Mouse (Mus musculus): ENCODE measurements around the gene Gpr87. TPM values are rescaled to one million over a fixed set of nuclear protein-coding genes. Genes with fewer than 3 reads are reported as not detected.

The Gpr87 gene
- total and polyA plus RNA-seq, 3 experiments = 0.33 TPM; not detected in 2

- no peaks in the 10 kb centered on the region for H3K9me3 ChIP-seq (replicated peaks)
- H3K36me3 ChIP-seq (replicated peaks) = no peaks in the 10 kb centered on the region
- DNase-seq (ENCODE audit: low spot score) (no peak), ATAC-seq (ENCODE audit: extremely low read depth, insufficient number of reproducible peaks, low FRiP score, poor library complexity, severe bottlenecking) (no peak)
- TF ChIP-seq GATA1 (IDR thresholded peaks at IDR 0.05; ENCODE audit: borderline replicate concordance, low read length) (no peak), POLR2AphosphoS5 (IDR thresholded peaks at IDR 0.05; ENCODE audit: insufficient replicate concordance, low read depth, low read length) (no peak)
- no peaks in the 10 kb centered on the region for H3K27me3 ChIP-seq (ENCODE audit: insufficient read depth, low read length)
- no peaks in the 10 kb centered on the region for H3K4me1 ChIP-seq (ENCODE audit: insufficient read depth, low read depth, low read length)
- no peak overlapping the region for H3K4me3 ChIP-seq (ENCODE audit: low read depth, low read length)
Observed at GRCm38 (mm10) chr3:59182129-59182528, 12.8 kb downstream of the Gpr87 start.

DNA sequence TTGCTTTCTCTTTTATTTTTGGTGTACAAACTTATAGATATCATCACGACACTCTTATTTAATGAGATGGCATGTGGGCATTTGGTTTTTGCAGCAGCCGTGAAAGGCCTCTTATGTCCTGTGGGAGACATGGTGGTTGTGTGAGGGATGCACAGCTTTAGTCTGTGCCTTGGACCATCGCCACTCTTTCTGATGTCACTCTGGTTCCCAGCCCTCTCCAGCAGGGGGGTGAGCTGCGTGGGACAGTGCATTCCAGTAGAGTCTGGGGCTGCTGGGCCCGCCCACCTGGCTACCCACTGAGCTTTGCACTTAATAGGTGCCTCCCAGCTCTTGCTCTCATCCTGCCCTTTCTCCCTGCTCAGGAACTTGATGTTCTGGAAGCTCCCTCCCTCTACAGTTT lies 13.8 kb downstream of the Gpr87 start:
- H3K36me3 ChIP-seq (replicated peaks) = no peaks in the 10 kb centered on the region
- H3K4me1 ChIP-seq (ENCODE audit: insufficient read depth, low read depth, low read length) = no peaks in the 10 kb centered on the region
- TF ChIP-seq CTCF (IDR thresholded peaks at IDR 0.05; ENCODE audit: low read depth, low read length) (no peak), POLR2AphosphoS5 (IDR thresholded peaks at IDR 0.05; ENCODE audit: insufficient replicate concordance, low read depth, low read length) (no peak), GATA2 (IDR thresholded peaks at IDR 0.05; ENCODE audit: borderline replicate concordance, low read depth, low read length) (no peak), TAL1 (conservative IDR thresholded peaks at IDR 0.05; ENCODE audit: low read depth, low read length) (no peak), GATA1 (IDR thresholded peaks at IDR 0.05; ENCODE audit: borderline replicate concordance, low read length) (no peak)
- ATAC-seq (ENCODE audit: extremely low read depth, insufficient number of reproducible peaks, low FRiP score, poor library complexity, severe bottlenecking) (no peak), DNase-seq (ENCODE audit: low spot score) (no peak)
- H3K4me3 ChIP-seq (ENCODE audit: low read depth, low read length) = no peak overlapping the region
- H3K27me3 ChIP-seq (ENCODE audit: insufficient read depth, low read length) = no peaks in the 10 kb centered on the region
- H3K9me3 ChIP-seq (replicated peaks) = no peaks in the 10 kb centered on the region

GRCm38 (mm10) chr3:59176871-59177270 lies 18.0 kb downstream of the Gpr87 start:
- DNase-seq (ENCODE audit: low spot score) = no peak
- H3K4me1 ChIP-seq (ENCODE audit: insufficient read depth, low read depth, low read length) = no peaks in the 10 kb centered on the region
- H3K9me3 ChIP-seq (replicated peaks) = no peaks in the 10 kb centered on the region
- no peaks in the 10 kb centered on the region for H3K27me3 ChIP-seq (ENCODE audit: insufficient read depth, low read length)
- no peak overlapping the region for H3K4me3 ChIP-seq (ENCODE audit: low read depth, low read length)
- H3K36me3 ChIP-seq (replicated peaks) = no peaks in the 10 kb centered on the region
- no peak for ATAC-seq (ENCODE audit: extremely low read depth, insufficient number of reproducible peaks, low FRiP score, poor library complexity, severe bottlenecking)
- no peak for TF ChIP-seq TAL1 (conservative IDR thresholded peaks at IDR 0.05; ENCODE audit: low read depth, low read length)
- no peak for TF ChIP-seq GATA2 (IDR thresholded peaks at IDR 0.05; ENCODE audit: borderline replicate concordance, low read depth, low read length)
- no peak for TF ChIP-seq GATA1 (IDR thresholded peaks at IDR 0.05; ENCODE audit: borderline replicate concordance, low read length)
- TF ChIP-seq CTCF (IDR thresholded peaks at IDR 0.05; ENCODE audit: low read depth, low read length) = no peak
- TF ChIP-seq POLR2AphosphoS5 (IDR thresholded peaks at IDR 0.05; ENCODE audit: insufficient replicate concordance, low read depth, low read length) = no peak

DNA sequence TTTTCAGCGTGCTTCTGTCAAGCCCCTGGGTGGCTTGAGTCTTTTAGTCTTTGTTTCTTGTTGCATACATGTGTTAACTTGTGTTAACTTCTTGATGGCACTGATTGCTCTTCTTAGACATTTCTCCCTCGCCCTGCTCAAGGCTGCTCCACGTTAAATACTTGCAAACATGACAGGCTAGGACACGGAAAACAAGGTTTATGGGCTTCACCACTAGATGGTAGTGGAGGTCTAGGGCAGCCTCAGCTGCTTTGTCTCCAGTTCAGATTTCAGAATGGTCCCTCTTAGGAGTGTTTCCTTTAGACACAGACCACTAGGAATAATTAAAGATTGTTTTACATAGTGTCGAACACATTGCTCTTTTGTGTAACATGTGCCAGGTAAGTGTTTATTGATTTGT lies 19.7 kb downstream of the Gpr87 start:
- TF ChIP-seq GATA2 (IDR thresholded peaks at IDR 0.05; ENCODE audit: borderline replicate concordance, low read depth, low read length) = no peak
- TF ChIP-seq GATA1 (IDR thresholded peaks at IDR 0.05; ENCODE audit: borderline replicate concordance, low read length) = no peak
- TF ChIP-seq TAL1 (conservative IDR thresholded peaks at IDR 0.05; ENCODE audit: low read depth, low read length) = no peak
- no peak for TF ChIP-seq CTCF (IDR thresholded peaks at IDR 0.05; ENCODE audit: low read depth, low read length)
- TF ChIP-seq POLR2AphosphoS5 (IDR thresholded peaks at IDR 0.05; ENCODE audit: insufficient replicate concordance, low read depth, low read length) = no peak
- Histone ChIP-seq H3K27me3 (ENCODE audit: insufficient read depth, low read length) (no peaks in the 10 kb centered on the region), H3K9me3 (replicated peaks) (no peaks in the 10 kb centered on the region), H3K4me3 (ENCODE audit: low read depth, low read length) (no peak overlapping the region), H3K4me1 (ENCODE audit: insufficient read depth, low read depth, low read length) (no peaks in the 10 kb centered on the region), H3K36me3 (replicated peaks) (no peaks in the 10 kb centered on the region)
- no peak for ATAC-seq (ENCODE audit: extremely low read depth, insufficient number of reproducible peaks, low FRiP score, poor library complexity, severe bottlenecking)
- DNase-seq (ENCODE audit: low spot score) = no peak

DNA sequence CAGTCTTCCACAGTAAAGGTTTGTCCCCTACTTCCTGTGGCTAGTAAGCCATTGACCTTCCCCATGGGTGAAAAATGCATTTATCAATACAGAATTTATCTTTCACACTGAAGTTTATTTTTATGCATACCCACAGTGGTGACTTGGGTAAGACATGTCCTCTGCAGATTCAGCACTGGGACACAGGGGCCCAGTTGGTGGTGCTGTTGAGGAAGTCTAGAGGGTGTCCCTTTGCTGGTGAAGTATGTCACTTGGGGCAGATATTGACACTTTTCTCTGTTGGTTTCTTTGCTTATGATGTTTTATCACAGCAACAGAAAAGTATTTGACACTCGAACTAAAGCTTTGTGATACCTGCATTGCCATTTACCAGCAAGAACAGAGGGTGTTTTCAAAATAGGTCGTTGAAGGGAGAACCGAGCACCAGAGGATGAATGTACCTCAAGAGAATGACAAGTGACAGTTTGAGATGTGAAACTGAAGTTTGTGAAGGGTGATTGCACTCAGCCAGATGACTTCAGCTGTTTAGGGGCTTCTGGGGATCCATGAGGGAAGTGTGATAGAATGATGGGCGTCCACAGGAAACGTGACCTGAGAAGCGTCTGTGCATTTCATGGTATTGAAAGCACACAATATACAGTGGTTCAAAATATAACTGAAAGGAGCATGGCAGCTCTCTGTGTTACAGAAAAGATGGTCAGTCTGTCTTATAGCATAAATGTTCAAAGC lies 20.3 kb downstream of the Gpr87 start:
- ATAC-seq (ENCODE audit: extremely low read depth, insufficient number of reproducible peaks, low FRiP score, poor library complexity, severe bottlenecking) (no peak), DNase-seq (ENCODE audit: low spot score) (no peak)
- Histone ChIP-seq H3K9me3 (replicated peaks) (no peaks in the 10 kb centered on the region), H3K27me3 (ENCODE audit: insufficient read depth, low read length) (no peaks in the 10 kb centered on the region), H3K36me3 (replicated peaks) (no peaks in the 10 kb centered on the region), H3K4me1 (ENCODE audit: insufficient read depth, low read depth, low read length) (no peaks in the 10 kb centered on the region), H3K4me3 (ENCODE audit: low read depth, low read length) (no peak overlapping the region)
- TF ChIP-seq CTCF (IDR thresholded peaks at IDR 0.05; ENCODE audit: low read depth, low read length) = no peak
- TF ChIP-seq GATA2 (IDR thresholded peaks at IDR 0.05; ENCODE audit: borderline replicate concordance, low read depth, low read length) = no peak

GRCm38 (mm10) chr3:59169921-59170627 lies 24.8 kb downstream of the Gpr87 start:
- DNase-seq (ENCODE audit: low spot score) (no peak), ATAC-seq (ENCODE audit: extremely low read depth, insufficient number of reproducible peaks, low FRiP score, poor library complexity, severe bottlenecking) (no peak)
- H3K36me3 ChIP-seq (replicated peaks) = no peaks in the 10 kb centered on the region
- no peaks in the 10 kb centered on the region for H3K9me3 ChIP-seq (replicated peaks)
- H3K4me3 ChIP-seq (ENCODE audit: low read depth, low read length) = no peak overlapping the region
- TF ChIP-seq TAL1 (conservative IDR thresholded peaks at IDR 0.05; ENCODE audit: low read depth, low read length) = no peak
- no peak for TF ChIP-seq GATA2 (IDR thresholded peaks at IDR 0.05; ENCODE audit: borderline replicate concordance, low read depth, low read length)
- no peak for TF ChIP-seq POLR2AphosphoS5 (IDR thresholded peaks at IDR 0.05; ENCODE audit: insufficient replicate concordance, low read depth, low read length)
- no peak for TF ChIP-seq GATA1 (IDR thresholded peaks at IDR 0.05; ENCODE audit: borderline replicate concordance, low read length)
- TF ChIP-seq CTCF (IDR thresholded peaks at IDR 0.05; ENCODE audit: low read depth, low read length) = no peak
- H3K4me1 ChIP-seq (ENCODE audit: insufficient read depth, low read depth, low read length) = no peaks in the 10 kb centered on the region
- no peaks in the 10 kb centered on the region for H3K27me3 ChIP-seq (ENCODE audit: insufficient read depth, low read length)

Data from G1E (cell line).